Mouse (Mus musculus) stomach, postnatal 0 days (tissue): ENCODE results near the gene Cask. TPM values are rescaled to one million over a fixed set of nuclear protein-coding genes. Genes with fewer than 3 reads are reported as not detected.

Source experiments
- ATAC-seq: fragments of 200-750 bp; cut with Nextera tagmentation; 2 replicates; pipeline ENCODE4 v1.8.0; 2017; ENCODE audit not compliant: low FRiP score, low TSS enrichment
- DNase-seq: peaks from one replicate; pipeline ENCODE4 v3.0.0-alpha.2; 2016; ENCODE audit warnings: low spot score
- H3K27ac ChIP-seq: fragments of 300-500 bp; sonication (generic); replicated peaks from 2 replicates; pipeline ENCODE4 v1.5.1; 2014; ENCODE audit warnings: mild to moderate bottlenecking, control low read depth
- H3K27me3 ChIP-seq: fragments of 300-500 bp; sonication (generic); 2 replicates; pipeline ENCODE4 v1.6.1; 2014; ENCODE audit warnings: low read length; ENCODE audit not compliant: control insufficient read depth, insufficient read depth
- H3K36me3 ChIP-seq: fragments of 300-500 bp; sonication (generic); 2 replicates; pipeline ENCODE4 v1.6.1; 2014; ENCODE audit warnings: low read length, mixed read lengths; ENCODE audit not compliant: control insufficient read depth, insufficient read depth
- H3K4me1 ChIP-seq: fragments of 300-500 bp; sonication (generic); replicated peaks from 2 replicates; pipeline ENCODE4 v1.6.1; 2014; ENCODE audit warnings: antibody characterized with exemption; ENCODE audit not compliant: control insufficient read depth, insufficient read depth
- H3K4me2 ChIP-seq: fragments of 300-500 bp; sonication (generic); replicated peaks from 2 replicates; pipeline ENCODE4 v1.6.1; 2014; ENCODE audit warnings: low read depth, mild to moderate bottlenecking, control low read depth, moderate library complexity
- H3K4me3 ChIP-seq: fragments of 300-500 bp; sonication (generic); 2 replicates; pipeline ENCODE4 v1.5.1; 2014; ENCODE audit warnings: low read depth, low read length, control low read depth
- H3K9ac ChIP-seq: fragments of 300-500 bp; sonication (generic); 2 replicates; pipeline ENCODE4 v1.6.1; 2014; ENCODE audit warnings: mild to moderate bottlenecking, low read length, control low read depth, mixed read lengths
- H3K9me3 ChIP-seq: fragments of 300-500 bp; sonication (generic); 2 replicates; pipeline ENCODE4 v1.6.1; 2016; ENCODE audit warnings: low read length; ENCODE audit not compliant: control insufficient read depth
- CTCF ChIP-seq: IDR thresholded peaks from 2 replicates; pipeline ENCODE4 v1.5.1; 2016; ENCODE audit warnings: antibody characterized with exemption, low read depth, mild to moderate bottlenecking, moderate library complexity
- EP300 ChIP-seq: optimal IDR thresholded peaks from 2 replicates; pipeline ENCODE3; 2016; ENCODE audit warnings: antibody characterized with exemption
- WGBS: fragments of 180-500 bp; shearing (Covaris S2); extraction: QIAGEN DNeasy Blood & Tissue Kit; methylation state at CpG from one replicate; pipeline ENCODE4 v1.1.7; 2014; 5-methylcytosine and 5-hydroxymethylcytosine counted together
- polyA plus RNA-seq: library from polyadenylated mRNA; unstranded; fragments of >200 nt; fragmentation: Nextera tagmentation; extraction: Ambion mirVana; gene quantifications from 2 replicates; pipeline ENCODE4 v1.2.1, GENCODE M21; 2015

Cask gene
- polyA plus RNA-seq, 1 experiment from 2014 or later = 9.3 TPM

DNA sequence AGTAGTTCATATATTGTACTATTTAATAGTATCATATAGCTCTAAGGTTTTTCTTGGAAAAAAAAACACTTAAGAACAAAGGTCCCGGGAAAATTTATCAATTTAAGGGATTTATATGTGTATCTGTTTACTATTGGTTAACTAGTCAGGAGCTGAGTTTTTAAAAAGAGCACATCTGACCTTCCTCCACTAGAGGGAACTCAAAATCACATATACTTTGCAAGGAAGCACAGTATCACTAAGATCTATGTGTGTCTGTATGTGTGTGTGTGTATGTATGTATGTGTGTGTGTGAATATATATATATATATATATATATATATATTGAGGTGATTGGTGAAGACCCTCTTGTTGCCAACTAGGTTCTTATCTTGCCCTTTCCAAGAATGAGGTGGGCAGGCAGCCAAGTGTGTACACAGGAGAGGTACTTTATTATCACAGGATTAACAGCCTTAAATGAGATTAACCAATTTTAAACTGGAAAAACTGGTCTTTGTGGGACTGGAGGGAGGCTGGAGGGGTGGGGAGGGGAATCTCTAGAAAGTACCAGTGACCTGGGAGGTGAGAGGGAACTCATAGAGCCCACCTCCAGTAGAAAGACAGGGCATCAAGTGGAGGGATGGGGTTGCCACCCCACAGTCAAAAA, 121.2 kb downstream of the Cask start:
- TF ChIP-seq EP300 = no peak
- peak; percentile 56 for TF ChIP-seq CTCF
- Histone ChIP-seq H3K27ac (no peak overlapping the region), H3K9me3 (no peaks in the 10 kb centered on the region), H3K27me3 (no peaks in the 10 kb centered on the region), H3K36me3 (no peaks in the 10 kb centered on the region), H3K4me2 (no peak overlapping the region), H3K4me1 (no peaks in the 10 kb centered on the region), H3K9ac (no peak overlapping the region), H3K4me3 (no peak overlapping the region)
- 47% methylated on average over 1 of the region's 1 CpGs for WGBS
- ATAC-seq (peak; percentile 42; the same call in 1 of the 2 replicates), DNase-seq (peak; percentile 49)

DNA sequence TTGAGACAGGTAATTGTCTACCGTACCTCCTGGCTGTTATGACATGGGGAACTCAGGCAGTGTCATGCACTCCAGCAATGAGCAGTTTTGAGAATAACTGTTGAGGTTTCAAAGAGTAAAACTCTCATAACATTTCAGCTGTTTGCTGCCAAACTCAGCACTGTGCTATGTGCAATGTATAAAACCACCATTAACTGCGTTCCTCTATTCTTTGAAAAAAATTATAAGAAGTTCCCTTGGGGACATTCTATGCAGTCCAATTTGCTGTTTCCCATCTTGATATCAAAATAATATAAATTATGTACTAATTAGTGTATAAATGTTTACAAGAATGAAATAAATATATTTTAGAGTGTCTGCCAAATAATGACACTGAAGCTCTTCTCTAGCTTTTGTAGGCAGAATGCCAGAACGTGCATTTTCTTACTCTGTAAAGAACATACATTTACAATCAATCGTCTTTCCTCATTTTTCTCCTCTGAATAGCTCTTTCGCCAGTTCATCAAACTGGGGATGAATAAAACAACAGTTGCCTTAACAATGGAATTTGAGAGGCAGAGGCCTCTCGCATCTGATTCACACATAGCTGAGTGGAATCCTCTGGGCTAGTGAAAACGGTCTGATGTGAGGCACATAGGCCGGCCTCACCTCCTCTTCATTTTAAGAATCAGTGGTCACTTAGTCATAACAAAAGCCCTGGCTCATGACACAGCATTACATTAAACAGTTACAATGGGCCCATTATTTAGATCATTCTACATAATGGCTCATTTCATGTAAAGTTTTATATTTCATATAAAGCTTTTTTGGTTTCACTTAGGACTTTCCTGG, 125.4 kb downstream of the Cask start:
- no peak for TF ChIP-seq CTCF
- TF ChIP-seq EP300 = no peak
- Histone ChIP-seq H3K27ac (no peak overlapping the region), H3K4me3 (no peak overlapping the region), H3K27me3 (no peaks in the 10 kb centered on the region), H3K9me3 (no peaks in the 10 kb centered on the region), H3K36me3 (no peaks in the 10 kb centered on the region), H3K4me1 (no peaks in the 10 kb centered on the region), H3K4me2 (no peak overlapping the region), H3K9ac (no peak overlapping the region)
- no peak for ATAC-seq
- 49% methylated on average over 8 of the region's 8 CpGs for WGBS
- no peak for DNase-seq

DNA sequence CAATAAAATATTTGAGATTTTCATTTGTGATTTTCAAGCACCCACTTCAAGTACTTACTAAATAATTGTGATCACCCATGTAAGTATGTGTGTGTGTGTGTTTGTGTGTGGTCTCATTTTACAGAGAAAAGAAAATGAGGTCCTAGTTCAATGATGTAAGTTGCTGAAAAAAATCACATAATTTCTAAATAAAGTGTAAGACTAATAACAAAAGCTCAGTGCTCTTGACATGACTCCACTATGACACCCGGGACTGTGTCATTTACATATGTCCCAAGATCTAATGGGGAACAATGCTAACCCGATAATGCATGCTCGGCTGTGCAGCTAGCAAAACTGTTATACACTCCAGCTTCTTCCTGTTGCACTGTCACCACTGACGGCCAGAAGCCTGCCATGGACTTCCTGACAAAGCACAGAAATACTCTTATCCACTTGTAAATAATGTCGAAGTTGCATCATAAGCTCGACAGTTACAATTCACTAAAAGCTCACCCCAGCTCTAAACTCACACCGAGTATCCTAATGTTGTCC, 130.8 kb downstream of the Cask start:
- H3K9ac ChIP-seq = no peak overlapping the region
- H3K4me2 ChIP-seq = no peak overlapping the region
- WGBS = 43% methylated on average over 7 of the region's 7 CpGs
- H3K9me3 ChIP-seq = no peaks in the 10 kb centered on the region
- no peak for TF ChIP-seq CTCF
- no peak for TF ChIP-seq EP300
- no peaks in the 10 kb centered on the region for H3K36me3 ChIP-seq
- no peak overlapping the region for H3K27ac ChIP-seq
- H3K4me3 ChIP-seq = no peak overlapping the region
- no peaks in the 10 kb centered on the region for H3K27me3 ChIP-seq
- no peak for DNase-seq
- ATAC-seq = no peak
- H3K4me1 ChIP-seq = no peaks in the 10 kb centered on the region

- 32% methylated on average over 1 of the region's 1 CpGs for WGBS
Measured at GRCm38 (mm10) chrX:13718283-13718682, 132.9 kb downstream of the Cask start.

GRCm38 (mm10) chrX:13716796-13717569, 134.2 kb downstream of the Cask start:
- H3K27me3 ChIP-seq = no peaks in the 10 kb centered on the region
- TF ChIP-seq CTCF (no peak), EP300 (no peak)
- 54% methylated on average over 4 of the region's 4 CpGs for WGBS
- no peaks in the 10 kb centered on the region for H3K9me3 ChIP-seq
- no peak overlapping the region for H3K4me2 ChIP-seq
- peak overlapping the region; percentile 56; the same call in 1 of the 2 replicates for H3K27ac ChIP-seq
- H3K36me3 ChIP-seq = no peaks in the 10 kb centered on the region
- ATAC-seq (peak; percentile 95), DNase-seq (peak; percentile 17)
- no peak overlapping the region for H3K9ac ChIP-seq
- no peaks in the 10 kb centered on the region for H3K4me1 ChIP-seq
- no peak overlapping the region for H3K4me3 ChIP-seq

More at GRCm38 (mm10) chrX:13718283-13718682, 132.9 kb downstream of the Cask start:
- H3K36me3 ChIP-seq = no peaks in the 10 kb centered on the region
- H3K9me3 ChIP-seq = no peaks in the 10 kb centered on the region
- TF ChIP-seq EP300 = no peak
- no peak for TF ChIP-seq CTCF
- ATAC-seq = peak; percentile 79
- no peak overlapping the region for H3K4me3 ChIP-seq
- no peaks in the 10 kb centered on the region for H3K27me3 ChIP-seq
- no peak overlapping the region for H3K27ac ChIP-seq
- no peak overlapping the region for H3K9ac ChIP-seq
- DNase-seq = no peak
- H3K4me2 ChIP-seq = no peak overlapping the region
- no peaks in the 10 kb centered on the region for H3K4me1 ChIP-seq
